Mouse (Mus musculus): Measurements from ENCODE around the gene Ano9. TPM values are rescaled to one million over a fixed set of nuclear protein-coding genes. Genes with fewer than 3 reads are reported as not detected.

Ano9 gene
- total RNA-seq (2021): not detected

DNA sequence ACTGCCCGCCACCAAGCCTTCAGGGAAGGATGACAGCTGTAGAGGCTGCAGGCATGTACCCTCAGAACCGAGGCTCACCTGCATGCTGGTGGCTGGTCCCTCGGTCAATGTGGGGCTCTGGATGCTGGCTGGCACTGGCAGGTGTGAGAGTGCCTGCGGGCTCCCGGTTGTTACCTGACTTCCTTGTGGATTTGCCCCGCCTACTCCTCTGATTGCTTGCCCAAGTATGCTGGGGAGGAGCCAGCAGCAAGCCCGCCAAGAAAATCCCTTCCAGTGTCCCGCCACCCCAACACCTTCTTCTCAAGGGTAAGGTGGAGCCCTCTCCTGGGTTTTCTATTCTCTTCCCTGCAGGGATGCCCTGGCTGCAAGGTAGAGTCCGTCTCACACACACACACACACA lies at the start of gene Ano9:
TSS of gene Ano9 (minus strand) at position 171 of the 400 bp plus-strand sequence.
- DNase-seq (ENCODE audit: low spot score in 2 of 2): no peak
- intact Hi-C loops (cut with DNase I): no loop called here

DNA sequence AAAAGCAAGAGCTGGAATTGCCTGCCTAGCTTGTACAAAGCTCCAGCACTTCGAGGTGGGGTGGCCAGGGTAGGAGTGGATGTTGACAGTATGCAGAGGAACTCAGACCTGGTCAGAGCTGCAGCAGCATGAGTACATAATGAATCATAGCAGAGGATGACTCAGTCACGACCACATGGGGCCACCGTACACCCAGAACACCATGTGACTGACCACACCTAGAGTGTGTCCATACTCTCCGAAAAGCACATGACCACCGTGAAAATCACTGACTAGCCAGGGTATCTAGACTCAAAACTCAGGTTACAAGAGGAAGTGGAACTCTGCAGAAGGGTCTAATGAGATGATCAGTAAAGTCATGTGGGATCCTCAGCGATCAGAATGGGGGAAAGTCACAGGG lies 47.2 kb upstream of the Ano9 start:
- DNase-seq (ENCODE audit: low spot score in 2 of 2): no peak
- intact Hi-C loops (cut with DNase I): no loop called here

DNA sequence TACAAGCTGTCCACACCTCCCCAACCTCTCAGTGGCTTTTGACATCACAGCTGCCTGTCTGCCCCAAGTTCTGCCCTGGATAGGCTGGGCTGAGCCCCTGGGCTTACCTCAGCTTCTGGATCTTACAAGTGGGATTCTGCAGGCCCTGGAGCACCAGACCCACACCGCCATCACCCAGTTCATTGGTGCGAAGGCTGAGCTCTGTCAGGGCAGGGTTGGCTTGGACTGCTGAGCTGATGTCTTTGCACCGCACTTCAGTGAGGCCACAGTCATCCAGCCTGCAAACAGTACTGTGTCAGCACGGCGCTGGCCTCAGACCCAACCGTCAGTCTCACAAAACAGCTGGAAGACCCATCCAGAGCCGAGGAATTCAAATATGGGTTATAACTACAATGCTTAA lies 46.8 kb upstream of the Ano9 start:
- no peak for DNase-seq (ENCODE audit: low spot score in 2 of 2)
- intact Hi-C loops (cut with DNase I): no loop called here

DNA sequence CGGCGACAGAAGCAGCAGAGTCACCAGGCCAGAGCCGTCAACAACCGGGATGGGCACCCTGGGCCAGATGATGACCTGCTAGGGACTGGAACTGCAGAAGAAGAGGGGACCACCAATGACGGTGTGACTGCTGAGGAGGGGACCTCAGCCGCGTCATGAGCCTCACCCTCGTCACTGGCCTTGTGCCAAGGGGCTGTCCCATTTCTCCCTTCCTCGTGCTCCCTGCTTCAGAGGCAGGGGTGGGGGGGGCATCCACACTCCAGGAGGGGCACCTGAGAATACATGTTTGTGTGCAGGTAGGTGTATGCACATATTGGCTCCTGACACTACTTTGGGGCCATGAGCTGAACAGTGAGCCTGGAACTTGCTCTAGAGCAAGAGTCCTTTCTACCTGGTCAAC lies 37.8 kb upstream of the Ano9 start:
- intact Hi-C loops (cut with DNase I): no loop called here
- DNase-seq (ENCODE audit: low spot score in 2 of 2): no peak

DNA sequence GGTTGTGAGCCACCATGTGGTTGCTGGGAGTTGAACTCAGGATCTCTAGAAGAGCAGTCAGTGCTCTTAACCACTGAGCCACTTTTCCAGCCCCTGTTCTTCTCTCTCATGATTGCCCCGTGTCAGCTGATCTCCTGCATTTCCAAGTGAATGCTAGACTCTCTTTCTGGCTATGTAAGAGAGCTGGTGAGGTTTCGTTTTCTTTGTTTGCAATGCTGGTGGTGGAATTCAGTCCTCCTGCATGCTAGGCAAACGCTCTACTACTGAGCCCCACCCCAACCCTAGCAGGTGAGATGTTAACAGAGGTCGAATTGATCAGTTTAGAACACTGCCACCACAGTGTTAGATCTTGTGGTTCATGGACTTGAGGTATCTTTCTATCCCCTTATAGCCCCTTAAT lies 31.0 kb upstream of the Ano9 start:
- intact Hi-C loops (cut with DNase I): no loop called here
- no peak for DNase-seq (ENCODE audit: low spot score in 2 of 2)

DNA sequence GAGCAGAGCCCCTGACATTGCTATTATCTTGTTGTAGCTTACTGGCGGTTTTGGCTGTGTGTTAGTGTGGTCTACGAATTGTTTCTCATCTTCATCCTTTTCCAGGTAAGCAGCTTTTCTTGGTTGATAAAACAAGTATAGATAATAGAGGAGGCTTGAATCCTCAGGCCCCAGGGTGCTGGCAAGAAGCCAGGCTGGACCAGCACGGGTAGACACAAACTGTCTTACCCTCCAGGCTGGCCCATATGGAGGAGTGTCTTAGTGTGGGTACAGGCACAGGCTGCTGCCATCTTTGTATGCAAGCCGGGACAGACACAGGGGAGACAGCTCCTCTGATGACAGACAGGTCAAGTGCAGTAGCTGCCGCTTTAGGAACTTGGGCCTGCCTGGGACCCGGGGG lies 29.4 kb upstream of the Ano9 start:
- intact Hi-C loops (cut with DNase I): no loop called here
- DNase-seq (ENCODE audit: low spot score in 2 of 2): no peak

DNA sequence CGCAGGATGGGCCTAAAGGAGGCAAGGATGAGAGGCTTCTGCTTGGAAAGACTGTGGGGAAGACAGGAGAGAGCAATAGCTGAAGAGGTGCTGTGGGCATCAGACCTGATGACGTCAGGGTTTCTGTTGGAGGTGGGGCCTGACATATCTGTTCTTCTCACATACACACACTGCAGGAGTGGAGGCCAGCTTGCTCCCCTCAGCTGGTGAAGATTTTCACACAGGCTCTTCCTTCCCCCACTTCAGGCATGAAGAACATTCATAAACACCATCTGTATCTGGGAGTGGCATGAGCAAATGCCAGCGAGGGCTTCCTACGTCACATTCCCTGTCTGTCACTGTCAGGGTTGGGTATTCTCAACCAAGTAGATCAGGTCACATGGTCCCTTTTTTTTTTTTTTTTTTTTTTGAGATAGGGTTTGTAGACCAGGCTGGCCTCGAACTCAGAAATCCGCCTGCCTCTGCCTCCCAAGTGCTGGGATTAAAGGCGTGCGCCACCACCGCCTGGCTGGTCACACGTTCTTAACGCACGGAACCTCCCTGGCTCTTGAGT lies 28.5 kb upstream of the Ano9 start:
- no peak for DNase-seq (ENCODE audit: low spot score in 2 of 2)
- intact Hi-C loops (cut with DNase I): no loop called here

DNA sequence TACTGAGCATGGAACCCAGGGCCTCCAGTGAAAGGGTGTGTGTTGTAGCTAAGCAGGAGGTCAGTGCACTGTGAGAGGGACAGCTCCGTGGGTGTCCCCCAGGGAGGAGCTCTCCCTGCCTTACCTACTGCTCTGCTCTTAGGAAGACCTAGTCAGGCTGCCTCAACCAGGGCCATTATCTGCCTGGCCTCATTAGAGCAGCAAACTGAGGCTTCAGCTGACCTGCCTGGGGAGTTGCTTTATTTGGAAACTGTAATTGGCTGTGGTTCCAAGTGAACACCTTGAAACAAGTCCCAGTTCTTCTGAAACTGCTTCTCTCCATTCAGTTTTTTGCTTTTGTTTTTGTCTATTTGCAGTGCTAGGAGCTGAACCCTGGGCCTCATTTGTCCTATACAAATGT lies 27.8 kb upstream of the Ano9 start:
- intact Hi-C loops (cut with DNase I): no loop called here
- no peak for DNase-seq (ENCODE audit: low spot score in 2 of 2)

DNA sequence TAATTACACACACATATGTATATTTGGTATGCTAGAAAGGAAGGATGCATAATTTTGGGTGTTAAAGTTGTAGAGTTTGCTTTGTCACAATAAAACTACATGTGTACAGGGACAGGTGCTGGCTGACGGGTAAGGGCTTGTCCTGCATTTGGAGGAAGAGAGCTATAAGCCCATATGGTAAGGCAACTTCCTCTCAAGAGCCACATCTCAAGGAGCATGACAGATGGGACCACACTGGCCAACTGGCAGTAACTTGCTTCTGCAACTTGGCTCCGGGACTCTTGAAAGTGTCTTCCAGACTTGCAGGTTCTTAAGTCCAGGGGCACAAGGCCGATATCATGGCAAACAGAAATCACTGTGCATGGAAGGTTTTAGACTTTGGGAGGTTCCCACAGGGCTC lies 27.0 kb upstream of the Ano9 start:
- intact Hi-C loops (cut with DNase I): no loop called here
- DNase-seq (ENCODE audit: low spot score in 2 of 2): no peak

DNA sequence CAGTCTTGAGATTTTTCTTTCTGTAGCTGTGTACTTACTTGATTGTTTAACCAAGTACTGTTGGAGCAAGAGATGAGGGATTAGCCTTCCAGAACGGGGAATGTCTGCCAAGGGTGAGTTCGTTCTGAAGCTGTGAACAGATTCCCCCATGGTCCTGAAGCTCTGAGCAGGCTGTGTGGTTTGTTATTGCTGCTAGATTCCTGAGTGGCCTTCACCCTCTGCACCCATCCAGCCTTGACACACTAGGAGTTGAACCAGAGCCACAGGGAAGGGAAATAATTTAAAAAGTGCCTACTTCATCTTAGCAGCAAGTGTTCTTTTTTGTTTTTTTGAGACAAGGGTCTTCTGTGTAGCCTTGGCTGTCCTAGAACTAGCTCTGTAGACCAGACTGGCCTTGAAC lies 26.3 kb upstream of the Ano9 start:
- DNase-seq (ENCODE audit: low spot score in 2 of 2): no peak
- intact Hi-C loops (cut with DNase I): no loop called here

DNA sequence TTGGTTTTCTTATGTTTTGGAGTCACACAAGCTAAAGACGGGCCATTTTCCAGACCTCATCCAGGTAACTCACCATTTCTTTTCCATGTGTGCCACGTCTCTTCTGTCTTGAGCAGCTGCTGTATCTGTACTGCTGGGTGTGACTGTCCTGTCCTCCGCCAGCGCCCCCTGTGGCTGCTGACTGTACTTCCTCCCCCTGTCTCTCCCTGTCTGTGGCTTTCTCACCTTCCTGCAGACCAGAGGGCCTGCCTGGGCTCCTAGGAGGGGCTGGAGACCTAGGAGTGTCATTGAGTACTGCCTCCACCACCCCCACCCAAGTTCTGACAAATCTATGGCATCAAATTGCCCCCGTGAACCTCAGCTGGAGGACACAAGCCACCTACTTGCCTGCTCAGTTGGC lies 25.5 kb upstream of the Ano9 start:
- no peak for DNase-seq (ENCODE audit: low spot score in 2 of 2)
- intact Hi-C loops (cut with DNase I): no loop called here

DNA sequence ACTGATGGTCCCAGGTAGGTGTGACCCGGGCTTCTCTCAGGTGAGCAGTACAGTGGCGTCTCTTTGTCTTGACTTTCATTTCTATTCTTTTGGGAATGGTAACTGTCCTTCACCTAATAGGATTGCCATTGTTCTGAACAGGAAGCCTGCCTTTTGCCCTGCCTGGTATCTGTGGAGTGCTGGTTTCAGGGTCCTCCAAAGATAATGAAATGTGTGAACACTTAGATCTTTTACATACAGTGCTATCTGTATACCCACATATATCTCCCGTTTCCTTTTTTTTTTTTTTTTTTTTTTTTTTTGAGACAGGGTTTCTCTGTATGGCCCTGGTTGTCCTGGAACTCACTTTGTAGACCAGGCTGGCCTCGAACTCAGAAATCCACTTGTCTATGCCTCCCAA lies 23.7 kb upstream of the Ano9 start:
- DNase-seq (ENCODE audit: low spot score in 2 of 2): no peak
- intact Hi-C loops (cut with DNase I): no loop called here

DNA sequence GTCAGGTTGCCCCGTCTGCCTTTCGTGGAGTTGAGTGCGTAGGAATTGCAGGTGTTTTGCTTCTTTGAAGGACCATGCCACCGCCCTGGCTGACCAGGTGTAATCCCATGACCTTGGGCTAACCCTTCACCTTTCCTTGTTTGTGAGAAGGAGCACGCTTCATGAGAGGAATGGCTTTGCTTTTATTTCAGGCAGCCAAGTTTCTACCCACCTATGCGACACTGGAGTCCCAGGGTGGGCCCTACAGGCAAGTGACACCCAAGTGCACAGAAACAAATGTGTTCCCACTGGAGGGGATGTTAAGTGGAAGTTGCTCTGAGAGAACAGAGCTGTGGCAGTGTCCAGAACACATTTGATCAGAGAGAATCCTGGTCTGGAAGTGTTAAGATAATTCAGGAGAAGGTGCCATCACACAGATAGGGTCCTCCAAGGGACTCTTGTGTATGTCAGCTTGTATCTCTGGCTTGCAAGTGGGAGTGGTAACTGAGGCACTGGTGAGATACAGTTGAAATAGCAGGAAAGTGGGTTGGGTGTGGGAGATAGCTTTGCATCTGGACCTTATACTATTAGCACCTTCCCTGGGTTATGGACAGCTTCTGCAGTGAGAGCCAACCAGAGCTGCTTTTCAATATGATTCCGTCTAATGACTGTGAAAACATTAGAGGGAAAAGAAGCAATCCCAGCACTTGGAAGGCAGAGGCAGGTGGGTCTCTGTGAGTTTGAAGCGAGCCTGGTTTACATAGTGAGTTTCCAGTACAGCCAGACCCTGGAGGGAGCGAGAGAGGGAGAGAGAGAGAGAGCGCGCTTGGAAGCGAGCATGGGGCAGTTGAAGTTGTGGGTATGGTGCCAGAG lies 14.5 kb upstream of the Ano9 start:
- no peak for DNase-seq (ENCODE audit: low spot score in 2 of 2)
- intact Hi-C loops (cut with DNase I): loop anchor here (5.0 kb wide), 1 partner anchor 40 kb away; the partner anchor contains the start of gene Rnh1

DNA sequence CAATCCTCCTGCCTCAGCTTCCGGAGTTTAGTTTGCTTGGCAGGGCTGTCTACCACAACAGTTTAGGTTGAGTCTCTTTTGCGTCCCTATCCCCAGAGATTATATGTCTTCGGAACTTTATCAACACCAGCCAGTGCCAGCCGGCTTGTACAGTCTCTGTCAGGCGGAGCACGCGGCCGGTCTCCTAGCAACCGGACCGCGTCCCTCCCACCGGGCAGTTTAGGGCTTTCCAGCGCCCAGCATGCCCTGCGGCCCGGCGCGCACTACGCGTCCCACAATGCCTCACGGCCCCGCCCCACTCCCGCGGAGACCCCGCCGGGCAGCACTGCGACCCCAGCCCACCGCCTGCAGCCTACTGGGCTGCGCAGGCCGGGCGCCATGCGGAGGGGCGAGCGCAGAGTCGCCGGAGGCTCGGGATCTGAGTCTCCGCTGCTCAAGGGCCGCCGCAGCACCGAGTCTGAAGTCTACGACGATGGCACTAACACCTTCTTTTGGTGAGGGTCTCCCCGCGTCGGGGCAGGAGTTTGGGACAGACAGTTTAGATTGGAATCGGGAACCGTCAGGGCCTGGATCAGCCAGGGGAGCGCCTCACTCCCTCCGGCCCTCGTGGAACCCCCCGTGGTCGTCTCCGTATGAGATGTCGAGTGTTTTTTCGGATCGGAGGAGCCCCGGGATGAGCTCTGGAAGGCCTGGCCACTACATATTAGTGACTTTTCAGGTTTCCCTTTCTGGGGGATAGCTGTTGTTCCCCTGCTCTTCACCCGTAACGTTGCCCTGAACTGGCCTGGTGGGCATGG lies 13.6 kb upstream of the Ano9 start:
- peak; percentile 88 to 90 for DNase-seq (ENCODE audit: low spot score in 2 of 2)
- intact Hi-C loops (cut with DNase I): loop anchor here (5.0 kb wide), 1 partner anchor 41 kb away; the partner anchor contains the start of gene Rnh1

DNA sequence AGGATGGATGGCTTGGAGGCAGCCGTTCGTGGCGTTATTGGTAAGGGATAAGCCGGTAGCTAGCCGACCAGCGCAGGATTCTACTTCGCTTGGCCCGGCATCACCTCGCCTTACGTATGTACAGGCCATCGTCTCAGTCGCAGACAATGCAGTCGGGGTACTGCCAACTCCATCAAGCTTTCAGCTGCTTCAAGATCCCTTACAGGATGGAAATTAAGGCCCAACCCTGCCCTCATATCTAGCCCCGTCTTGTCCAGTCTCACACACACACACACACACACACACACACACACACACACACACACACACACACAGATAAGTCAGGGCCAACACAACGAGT lies 5.9 kb upstream of the Ano9 start:
- intact Hi-C loops (cut with DNase I): no loop called here
- DNase-seq (ENCODE audit: low spot score in 2 of 2): no peak

DNA sequence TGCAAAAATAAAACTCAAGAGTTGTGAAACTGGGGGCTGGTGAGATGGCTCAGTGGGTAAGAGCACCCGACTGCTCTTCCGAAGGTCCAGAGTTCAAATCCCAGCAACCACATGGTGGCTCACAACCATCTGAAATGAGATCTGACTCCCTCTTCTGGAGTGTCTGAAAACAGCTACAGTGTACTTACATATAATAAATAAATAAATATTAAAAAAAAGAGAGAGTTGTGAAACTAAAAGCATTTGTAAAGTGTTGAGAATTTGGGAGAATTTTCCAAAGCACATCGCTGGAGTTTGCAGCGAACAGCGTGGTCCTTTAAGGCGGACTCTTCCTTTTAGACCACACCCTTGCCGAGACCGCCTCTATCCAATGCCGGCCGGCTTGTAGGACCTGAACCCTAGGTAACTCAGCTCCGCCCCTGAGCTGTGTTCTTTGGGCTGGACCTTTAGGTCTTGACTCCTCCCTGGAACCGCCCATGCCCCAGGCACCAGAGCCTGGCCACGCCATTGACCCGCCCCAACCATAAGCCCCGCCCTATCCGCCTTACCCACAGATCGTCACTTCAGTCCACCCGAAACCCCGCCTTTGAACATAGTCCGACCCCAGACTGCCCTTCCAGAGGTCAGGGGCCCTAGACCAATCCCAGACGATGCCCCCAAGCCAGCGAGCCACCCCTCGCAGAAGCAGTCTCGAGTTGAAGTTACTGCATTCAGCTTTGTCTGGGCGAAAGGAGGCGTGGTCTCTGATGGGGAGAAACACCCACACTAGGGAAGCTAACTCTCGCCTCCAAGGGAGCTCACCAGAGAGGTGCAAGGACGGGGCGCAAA lies 5.3 kb upstream of the Ano9 start:
- peak; percentile 86 for DNase-seq (ENCODE audit: low spot score in 2 of 2)
- intact Hi-C loops (cut with DNase I): no loop called here

DNA sequence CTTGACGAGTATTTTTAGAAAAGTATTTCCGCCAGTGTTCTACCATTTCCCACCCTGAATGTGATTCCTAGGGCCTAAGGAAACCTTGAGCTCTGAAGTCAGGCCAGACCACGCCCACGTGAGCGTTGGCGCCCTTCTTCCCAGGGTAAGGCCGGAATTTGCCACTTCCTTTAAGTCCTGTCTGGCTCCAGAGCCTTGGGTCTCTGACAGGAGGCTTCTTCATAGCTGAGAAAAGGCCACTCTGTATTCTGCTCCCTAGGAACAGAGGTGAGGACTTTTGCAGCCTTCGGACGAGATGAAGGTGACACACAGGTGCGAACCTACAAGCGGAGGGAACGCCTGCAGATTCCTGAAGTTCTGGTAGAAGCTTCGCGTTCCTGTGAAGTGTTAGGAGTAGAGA lies 4.6 kb upstream of the Ano9 start, which contains the start of gene Ptdss2:
TSS of gene Ptdss2 (plus strand) at position 138 of the 400 bp plus-strand sequence.
- intact Hi-C loops (cut with DNase I): no loop called here

DNA sequence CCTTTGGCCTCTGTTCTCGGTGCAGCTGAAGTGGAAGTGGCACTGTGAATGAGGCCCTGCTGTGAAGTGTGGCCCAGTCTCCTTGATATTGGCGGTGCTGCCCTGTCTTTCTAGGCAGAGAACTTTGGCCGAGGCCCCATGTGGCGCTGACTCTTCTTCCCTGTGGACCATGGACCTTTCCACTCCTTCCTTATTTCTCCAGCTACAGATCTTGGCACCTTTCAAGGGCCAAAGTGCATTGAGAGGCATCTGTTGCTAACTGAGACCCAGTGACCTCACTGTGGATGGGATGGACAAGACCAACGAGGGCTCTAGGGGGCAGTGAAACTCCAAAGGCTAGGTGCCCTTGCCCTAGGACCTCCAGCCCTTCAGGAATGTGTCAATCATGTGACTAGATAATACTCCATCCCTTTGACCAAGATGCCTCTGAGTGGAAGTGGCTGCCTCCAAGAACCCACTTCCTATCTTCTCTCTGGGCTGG lies 3.5 kb upstream of the Ano9 start:
- DNase-seq (ENCODE audit: low spot score in 2 of 2): no peak
- intact Hi-C loops (cut with DNase I): no loop called here

More for the DNA sequence above, 4.6 kb upstream of the Ano9 start, which contains the start of gene Ptdss2:
- no peak for DNase-seq (ENCODE audit: low spot score in 2 of 2)

DNA sequence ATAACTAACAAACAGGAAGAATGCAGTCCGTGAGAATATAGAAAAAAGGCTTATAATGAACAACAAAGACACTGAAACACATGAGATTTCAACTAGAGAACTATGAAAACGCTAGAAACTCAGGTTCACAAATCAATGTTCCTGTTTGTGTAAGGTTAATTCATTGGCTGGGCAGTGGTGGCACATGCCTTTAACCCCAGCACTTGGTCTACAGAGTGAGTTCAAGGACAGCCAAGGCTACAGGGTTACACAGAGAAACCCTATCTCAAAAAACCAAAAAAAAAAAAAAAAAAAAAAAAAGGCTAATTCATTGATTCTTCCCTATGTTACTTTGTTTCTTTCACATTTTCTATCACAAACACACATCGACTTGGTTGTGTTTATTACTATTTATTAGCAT lies 3.0 kb upstream of the Ano9 start:
- intact Hi-C loops (cut with DNase I): no loop called here
- no peak for DNase-seq (ENCODE audit: low spot score in 2 of 2)

DNA sequence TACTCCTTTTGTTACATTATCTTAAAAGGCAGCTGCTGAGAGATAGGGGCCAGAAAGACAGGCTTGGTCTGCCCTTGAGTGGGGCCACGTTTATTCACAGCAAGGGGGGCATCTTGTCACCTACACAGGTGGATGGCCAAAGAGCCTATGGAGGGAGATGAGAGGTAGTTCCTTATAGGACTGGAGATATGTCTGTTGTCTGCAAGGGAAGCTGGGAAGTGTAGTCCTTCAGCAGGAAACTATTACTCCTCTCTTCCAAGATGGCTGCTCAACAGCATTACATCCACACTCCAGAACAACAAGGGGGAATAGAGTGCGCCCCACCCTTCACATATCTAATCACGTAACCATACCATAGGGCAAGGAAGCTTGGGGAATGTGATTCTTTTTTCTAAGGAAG lies 1.9 kb upstream of the Ano9 start:
- no peak for DNase-seq (ENCODE audit: low spot score in 2 of 2)
- intact Hi-C loops (cut with DNase I): no loop called here

All from left cerebral cortex, postnatal 36 days (tissue).